Mouse (Mus musculus) neural tube, embryonic 11.5 days (tissue): ENCODE measurements at regions not wholly inside any gene's neighbourhood (a gene's known extent, or its start where the extent isn't known, plus 50 kb on each side); places are given as distances from the start of the nearest gene placed in this dataset.
"Not testable (repeated sequence)": the region's sequence is repeated elsewhere in the genome, so short reads cannot be mapped to it uniquely, and the experiment has no call there.

Source experiments
- ATAC-seq: fragments of 200-750 bp; cut with Nextera tagmentation; 2 replicates; pipeline ENCODE4 v1.8.0; 2017; ENCODE audit warnings: moderate number of reproducible peaks, mild to moderate bottlenecking, moderate TSS enrichment, moderate library complexity; ENCODE audit not compliant: insufficient read depth, low FRiP score, low TSS enrichment
- DNase-seq: peaks from one replicate; pipeline ENCODE4 v3.0.0-alpha.2; 2015; ENCODE audit warnings: low spot score
- H3K27ac ChIP-seq: fragments of 300-500 bp; sonication (generic); 2 replicates; pipeline ENCODE4 v1.5.1; 2014; ENCODE audit warnings: low read depth, mild to moderate bottlenecking, low read length
- H3K27me3 ChIP-seq: fragments of 300-500 bp; sonication (generic); 2 replicates; pipeline ENCODE4 v1.6.1; 2014; ENCODE audit warnings: mild to moderate bottlenecking, low read length, mixed read lengths; ENCODE audit not compliant: control insufficient read depth, insufficient read depth
- H3K36me3 ChIP-seq: fragments of 300-500 bp; sonication (generic); 2 replicates; pipeline ENCODE4 v1.6.1; 2014; ENCODE audit warnings: mild to moderate bottlenecking, low read length, moderate library complexity, mixed read lengths; ENCODE audit not compliant: control insufficient read depth, insufficient read depth
- H3K4me1 ChIP-seq: fragments of 300-500 bp; sonication (generic); 2 replicates; pipeline ENCODE4 v1.6.1; 2014; ENCODE audit warnings: low read length, mixed read lengths; ENCODE audit not compliant: control insufficient read depth, insufficient read depth
- H3K4me2 ChIP-seq: fragments of 300-500 bp; sonication (generic); 2 replicates; pipeline ENCODE4 v1.6.1; 2014; ENCODE audit warnings: low read depth, mild to moderate bottlenecking, moderate library complexity
- H3K4me3 ChIP-seq: fragments of 300-500 bp; sonication (generic); 2 replicates; pipeline ENCODE4 v1.5.1; 2014; ENCODE audit warnings: low read depth, low read length
- H3K9ac ChIP-seq: fragments of 300-500 bp; sonication (generic); 2 replicates; pipeline ENCODE4 v1.6.1; 2014; ENCODE audit warnings: mild to moderate bottlenecking, low read length
- H3K9me3 ChIP-seq: fragments of 300-500 bp; sonication (generic); 2 replicates; pipeline ENCODE4 v1.6.1; 2016; ENCODE audit warnings: low read length; ENCODE audit not compliant: control insufficient read depth
- WGBS: fragments of 180-500 bp; shearing (Covaris S2); extraction: QIAGEN DNeasy Blood & Tissue Kit; methylation state at CpG from one replicate; pipeline ENCODE4 v1.1.7; 2014; 5-methylcytosine and 5-hydroxymethylcytosine counted together

- H3K27me3 ChIP-seq, H3K27ac ChIP-seq, ATAC-seq, H3K4me1 ChIP-seq, H3K4me3 ChIP-seq, DNase-seq, H3K9me3 ChIP-seq, H3K4me2 ChIP-seq, H3K9ac ChIP-seq, H3K36me3 ChIP-seq: not testable (repeated sequence)
- 86% methylated on average over 1 of the region's 2 CpGs for WGBS
These were observed 96.7 kb downstream of the Zfp369 start for GRCm38 (mm10) chr13:65375273-65375672.

GRCm38 (mm10) chr13:65379411-65379810, 100.8 kb downstream of the Zfp369 start:
- WGBS = 60% methylated on average over 18 of the region's 21 CpGs
- H3K4me2 ChIP-seq, DNase-seq, H3K27me3 ChIP-seq, H3K9me3 ChIP-seq, H3K36me3 ChIP-seq, H3K4me3 ChIP-seq, ATAC-seq, H3K4me1 ChIP-seq, H3K27ac ChIP-seq, H3K9ac ChIP-seq: not testable (repeated sequence)

GRCm38 (mm10) chr13:65414990-65415389, 97.5 kb upstream of the Gm10139 start:
- not testable (repeated sequence) for H3K4me1 ChIP-seq, ATAC-seq
- WGBS = 71% methylated on average over 4 of the region's 4 CpGs

GRCm38 (mm10) chr13:65420201-65420600, 92.3 kb upstream of the Gm10139 start:
- not testable (repeated sequence) for H3K9me3 ChIP-seq, H3K27me3 ChIP-seq, H3K36me3 ChIP-seq, ATAC-seq, H3K4me1 ChIP-seq, H3K4me3 ChIP-seq, H3K27ac ChIP-seq, H3K9ac ChIP-seq
- WGBS = 6% methylated on average over 22 of the region's 28 CpGs
- peak; percentile 19 for DNase-seq
- H3K4me2 ChIP-seq = peak overlapping the region; percentile 14; the same call in 1 of the 2 replicates

More at GRCm38 (mm10) chr13:65414990-65415389, 97.5 kb upstream of the Gm10139 start:
- H3K36me3 ChIP-seq, H3K4me2 ChIP-seq, H3K27ac ChIP-seq, H3K27me3 ChIP-seq, H3K4me3 ChIP-seq, H3K9me3 ChIP-seq, DNase-seq, H3K9ac ChIP-seq: not testable (repeated sequence)
